Mouse (Mus musculus): ENCODE measurements around the gene Mta1.

Mta1 gene

GRCm38 (mm10) chr12:113098530-113099151, 563 bp downstream of the Mta1 start:
- DNase-seq (ENCODE audit: low spot score) = no peak

- DNase-seq (ENCODE audit: low spot score) = no peak
These were observed 1.6 kb downstream of the Mta1 start for GRCm38 (mm10) chr12:113099470-113100237.

- DNase-seq (ENCODE audit: low spot score) = peak; percentile 32
These were observed 2.5 kb downstream of the Mta1 start for GRCm38 (mm10) chr12:113100448-113101076.

GRCm38 (mm10) chr12:113101251-113101960, 3.3 kb downstream of the Mta1 start:
- no peak for DNase-seq (ENCODE audit: low spot score)

- DNase-seq (ENCODE audit: low spot score) = peak; percentile 60
These were observed 4.4 kb downstream of the Mta1 start for GRCm38 (mm10) chr12:113102461-113102860.

GRCm38 (mm10) chr12:113103846-113104451, 5.9 kb downstream of the Mta1 start:
- DNase-seq (ENCODE audit: low spot score) = no peak

GRCm38 (mm10) chr12:113106386-113106785, 8.3 kb downstream of the Mta1 start:
- DNase-seq (ENCODE audit: low spot score) = peak; percentile 47

GRCm38 (mm10) chr12:113107431-113108124, 9.5 kb downstream of the Mta1 start:
- DNase-seq (ENCODE audit: low spot score) = no peak

GRCm38 (mm10) chr12:113108528-113109283, 10.6 kb downstream of the Mta1 start:
- DNase-seq (ENCODE audit: low spot score) = no peak

GRCm38 (mm10) chr12:113109801-113110200, 11.7 kb downstream of the Mta1 start:
- DNase-seq (ENCODE audit: low spot score) = no peak

GRCm38 (mm10) chr12:113114141-113114540, 16.1 kb downstream of the Mta1 start:
- DNase-seq (ENCODE audit: low spot score) = no peak

GRCm38 (mm10) chr12:113114856-113115538, 16.9 kb downstream of the Mta1 start:
- no peak for DNase-seq (ENCODE audit: low spot score)

- DNase-seq (ENCODE audit: low spot score) = peak; percentile 87
These were observed 21.7 kb downstream of the Mta1 start for GRCm38 (mm10) chr12:113119516-113120410.

GRCm38 (mm10) chr12:113124726-113125125, 26.6 kb downstream of the Mta1 start:
- DNase-seq (ENCODE audit: low spot score) = no peak

GRCm38 (mm10) chr12:113130732-113131131, 32.7 kb downstream of the Mta1 start:
- no peak for DNase-seq (ENCODE audit: low spot score)

GRCm38 (mm10) chr12:113131601-113132000, 33.5 kb downstream of the Mta1 start:
- no peak for DNase-seq (ENCODE audit: low spot score)

- DNase-seq (ENCODE audit: low spot score) = peak; percentile 96
These were observed 34.5 kb downstream of the Mta1 start for GRCm38 (mm10) chr12:113132567-113132966.

- DNase-seq (ENCODE audit: low spot score) = no peak
These were observed 35.2 kb downstream of the Mta1 start for GRCm38 (mm10) chr12:113133260-113133659.

GRCm38 (mm10) chr12:113133861-113134403, 35.9 kb downstream of the Mta1 start:
- DNase-seq (ENCODE audit: low spot score) = no peak

Data from lung, postnatal 25 days (tissue).